Mouse (Mus musculus) embryonic facial prominence, embryonic 11.5 days (tissue): Measurements from ENCODE around the gene Hsd17b3. TPM values are rescaled to one million over a fixed set of nuclear protein-coding genes. Genes with fewer than 3 reads are reported as not detected.

Source experiments
- ATAC-seq: fragments of 200-750 bp; cut with Nextera tagmentation; replicated peaks from 2 replicates; pipeline ENCODE4 v1.8.0; 2017; ENCODE audit warnings: low read depth; ENCODE audit not compliant: insufficient number of reproducible peaks, low FRiP score, low TSS enrichment
- DNase-seq: peaks from one replicate; pipeline ENCODE4 v3.0.0-alpha.2; 2015; ENCODE audit warnings: low spot score
- H3K27ac ChIP-seq: fragments of 300-500 bp; sonication (generic); replicated peaks from 2 replicates; pipeline ENCODE4 v1.5.1; 2014; ENCODE audit warnings: mild to moderate bottlenecking, low read depth, low read length, control low read depth
- H3K27me3 ChIP-seq: fragments of 300-500 bp; sonication (generic); 2 replicates; pipeline ENCODE4 v1.6.1; 2014; ENCODE audit warnings: mild to moderate bottlenecking, low read length, moderate library complexity, mixed read lengths; ENCODE audit not compliant: control insufficient read depth, insufficient read depth
- H3K36me3 ChIP-seq: fragments of 300-500 bp; sonication (generic); replicated peaks from 2 replicates; pipeline ENCODE4 v1.6.1; 2014; ENCODE audit warnings: low read depth, mild to moderate bottlenecking, low read length, moderate library complexity, mixed read lengths; ENCODE audit not compliant: control insufficient read depth, insufficient read depth
- H3K4me1 ChIP-seq: fragments of 300-500 bp; sonication (generic); 2 replicates; pipeline ENCODE4 v1.6.1; 2014; ENCODE audit warnings: low read length, mixed read lengths; ENCODE audit not compliant: control insufficient read depth, insufficient read depth
- H3K4me2 ChIP-seq: fragments of 300-500 bp; sonication (generic); 2 replicates; pipeline ENCODE4 v1.6.1; 2014; ENCODE audit warnings: low read depth, mild to moderate bottlenecking, control low read depth, low read length, moderate library complexity
- H3K4me3 ChIP-seq: fragments of 300-500 bp; sonication (generic); 2 replicates; pipeline ENCODE4 v1.5.1; 2014; ENCODE audit warnings: low read depth, low read length, control low read depth
- H3K9ac ChIP-seq: fragments of 300-500 bp; sonication (generic); replicated peaks from 2 replicates; pipeline ENCODE4 v1.6.1; 2014; ENCODE audit warnings: mild to moderate bottlenecking, control low read depth, low read length
- H3K9me3 ChIP-seq: fragments of 300-500 bp; sonication (generic); replicated peaks from 2 replicates; pipeline ENCODE4 v1.6.1; 2016; ENCODE audit warnings: mild to moderate bottlenecking, low read length, inconsistent platforms, mixed read lengths; ENCODE audit not compliant: control insufficient read depth
- WGBS: fragments of 180-500 bp; shearing (Covaris S2); extraction: QIAGEN DNeasy Blood & Tissue Kit; methylation state at CpG from one replicate; pipeline ENCODE4 v1.1.7; 2014; 5-methylcytosine and 5-hydroxymethylcytosine counted together
- polyA plus RNA-seq: library from polyadenylated mRNA; unstranded; fragments of >200 nt; fragmentation: Nextera tagmentation; extraction: Ambion mirVana; gene quantifications from 2 replicates; pipeline ENCODE4 v1.2.1, GENCODE M21; 2014

Hsd17b3 gene
- polyA plus RNA-seq, 1 experiment from 2014 or later, result not detected

DNA sequence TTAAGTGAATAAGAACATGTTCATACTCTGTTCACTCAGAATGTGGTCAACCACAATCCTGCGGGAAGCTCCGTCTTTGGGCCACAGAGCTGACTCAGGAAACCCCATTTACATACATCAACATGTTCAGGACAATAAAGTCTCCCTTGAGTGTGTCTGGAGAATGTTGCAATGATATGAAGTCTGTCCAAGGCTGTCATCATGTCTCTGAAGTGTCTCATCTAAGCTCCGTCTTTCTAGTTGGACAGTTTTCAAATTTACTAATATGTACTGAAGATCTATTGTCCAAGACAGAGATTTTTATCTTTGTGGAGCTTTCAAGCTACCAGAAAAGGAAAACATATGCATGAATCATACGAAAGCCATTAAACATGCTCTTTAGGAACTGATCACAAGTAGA lies 77.9 kb downstream of the Hsd17b3 start:
- no peaks in the 10 kb centered on the region for H3K9me3 ChIP-seq
- no peak overlapping the region for H3K4me3 ChIP-seq
- H3K9ac ChIP-seq, result no peak overlapping the region
- WGBS, result 86% methylated on average over 4 of the region's 4 CpGs
- DNase-seq, result no peak
- H3K36me3 ChIP-seq, result no peaks in the 10 kb centered on the region
- H3K4me2 ChIP-seq, result no peak overlapping the region
- H3K4me1 ChIP-seq, result no peaks in the 10 kb centered on the region
- no peaks in the 10 kb centered on the region for H3K27me3 ChIP-seq
- no peak overlapping the region for H3K27ac ChIP-seq
- ATAC-seq, result no peak

Other genes with a start within 250 kb of the Hsd17b3 start
- 3.3 and 4.7 TPM in 2 replicates for gene Slc35d2, start 40.1 kb upstream of the Hsd17b3 start, polyA plus RNA-seq
- 17.9 and 18.7 TPM in 2 replicates for gene Zfp367, start 64.0 kb upstream of the Hsd17b3 start, polyA plus RNA-seq
- 26.0 and 26.2 TPM in 2 replicates for gene Habp4, start 72.6 kb upstream of the Hsd17b3 start, polyA plus RNA-seq
- 29.5 and 33.6 TPM in 2 replicates for gene Cdc14b, start 186.1 kb upstream of the Hsd17b3 start, polyA plus RNA-seq
- gene Aaed1, start 223.5 kb upstream of the Hsd17b3 start, polyA plus RNA-seq, result 29.3 and 30.9 TPM in 2 replicates